Mouse (Mus musculus) ES-E14 (cell line): Measurements from ENCODE around the gene Adgrf1. TPM values are rescaled to one million over a fixed set of nuclear protein-coding genes. Genes with fewer than 3 reads are reported as not detected.

Experiments used
- DNase-seq: peaks from one replicate; pipeline ENCODE4 v3.0.0-alpha.2; 2013; ENCODE audit warnings: low read depth, low spot score
- H3K27ac ChIP-seq: 2 replicates; pipeline ENCODE4 v1.5.1; 2012; ENCODE audit warnings: low read depth, mild to moderate bottlenecking, low read length, moderate library complexity, mixed read lengths; ENCODE audit not compliant: poor library complexity, insufficient read depth, severe bottlenecking
- H3K36me3 ChIP-seq: 2 replicates; pipeline ENCODE4 v1.6.1; 2012; ENCODE audit warnings: mild to moderate bottlenecking, low read length, moderate library complexity, mixed read lengths; ENCODE audit not compliant: control insufficient read depth, poor library complexity, insufficient read depth, severe bottlenecking
- H3K4me1 ChIP-seq, 2 experiments: fragments of 150-350 bp in 1 of 2; sonication (generic) in 1 of 2; 2 replicates each; pipeline ENCODE4 v1.6.1; 2012; ENCODE audit warnings: low read length in 2 of 2, mild to moderate bottlenecking in 1 of 2, mixed read lengths in 1 of 2; ENCODE audit not compliant: control insufficient read depth in 2 of 2, insufficient read depth in 2 of 2, poor library complexity in 1 of 2
- H3K4me3 ChIP-seq, 2 experiments: fragments of 150-350 bp in 1 of 2; sonication (generic) in 1 of 2; 2 replicates each; pipeline ENCODE4 v1.5.1; 2012; ENCODE audit warnings: low read length in 2 of 2, low read depth in 1 of 2, mild to moderate bottlenecking in 1 of 2, mixed read lengths in 1 of 2; ENCODE audit not compliant: insufficient read depth in 1 of 2, poor library complexity in 1 of 2, severe bottlenecking in 1 of 2
- H3K9ac ChIP-seq: 2 replicates; pipeline ENCODE4 v1.6.1; 2012; ENCODE audit warnings: low read depth, mild to moderate bottlenecking, low read length, mixed read lengths; ENCODE audit not compliant: poor library complexity, insufficient read depth, severe bottlenecking
- H3K9me3 ChIP-seq: fragments of 150-350 bp; sonication (generic); 2 replicates; pipeline ENCODE4 v1.6.1; 2012; ENCODE audit warnings: low read depth, mild to moderate bottlenecking, low read length; ENCODE audit not compliant: control insufficient read depth, insufficient read depth
- CHD2 ChIP-seq: IDR thresholded peaks from 2 replicates; pipeline ENCODE4 v1.6.1; 2014; ENCODE audit warnings: mild to moderate bottlenecking, low read depth, low read length, inconsistent platforms
- HCFC1 ChIP-seq: IDR thresholded peaks from 2 replicates; pipeline ENCODE4 v1.6.1; 2012; ENCODE audit warnings: low read length, inconsistent platforms, borderline replicate concordance; ENCODE audit not compliant: insufficient read depth
- MAFK ChIP-seq: IDR thresholded peaks from 2 replicates; pipeline ENCODE4 v1.6.1; 2014; ENCODE audit warnings: mild to moderate bottlenecking, low read depth, low read length, inconsistent platforms; ENCODE audit not compliant: insufficient read depth
- ZC3H11A ChIP-seq: IDR thresholded peaks from 2 replicates; pipeline ENCODE4 v1.6.1; 2012; ENCODE audit warnings: low read depth, mild to moderate bottlenecking, inconsistent platforms, low read length, borderline replicate concordance
- ZNF384 ChIP-seq: IDR thresholded peaks from 2 replicates; pipeline ENCODE4 v1.6.1; 2012; ENCODE audit warnings: low read depth, low read length, inconsistent platforms
- in situ Hi-C, 2 experiments: fragments of 600-800 bp; cut with MboI; formaldehyde crosslinking; loops; one replicate each; pipeline ENCODE4 v1.15.1; 2025; ENCODE audit warnings: low sequenced_read_pairs in 2 of 2, inconsistent platforms in 1 of 2; ENCODE audit not compliant: unreplicated experiment in 2 of 2
- total RNA-seq: library from RNA; depleted of rRNA; stranded (reverse); fragments of 300-350 nt; gene quantifications from 2 replicates; pipeline ENCODE4 v1.2.3, GENCODE M21; 2012

The Adgrf1 gene
- total RNA-seq, 1 experiment = not detected

DNA sequence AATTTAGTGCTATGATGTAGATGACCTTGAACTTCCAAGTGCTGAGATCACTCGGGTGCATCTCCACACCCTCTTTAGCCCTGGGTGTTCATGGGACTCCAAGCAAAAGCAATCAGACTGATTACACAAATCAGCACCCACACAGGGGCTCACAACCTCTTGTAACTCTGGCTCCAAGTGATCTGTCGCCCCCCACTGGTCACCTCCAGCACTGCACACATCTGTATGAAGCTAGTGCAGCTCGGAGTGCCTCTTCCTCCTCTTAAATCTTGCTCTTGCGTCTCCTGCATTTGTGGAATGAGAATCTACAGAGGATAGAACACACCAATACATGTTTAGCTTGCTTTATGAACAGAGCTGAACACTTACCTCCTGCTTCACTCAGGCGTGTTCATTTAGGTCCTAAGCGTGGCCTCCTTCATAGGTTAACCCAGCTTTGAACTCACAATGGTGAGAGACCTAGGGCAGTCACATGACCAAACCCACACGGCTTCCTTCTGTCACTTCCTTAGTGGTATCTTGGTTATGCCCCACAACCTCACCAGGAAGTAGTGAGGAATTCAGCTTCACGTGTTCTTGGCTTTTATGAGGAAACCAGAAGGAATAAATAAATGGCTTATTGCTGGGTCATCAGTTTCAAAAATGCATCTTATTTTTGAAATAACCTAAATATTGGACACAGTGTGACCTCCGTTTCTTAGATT lies 2.9 kb upstream of the Adgrf1 start:
- H3K4me1 ChIP-seq = no peaks in the 10 kb centered on the region; a peak in 1 of 4 replicates
- peak; percentile 22 for DNase-seq
- H3K9me3 ChIP-seq = no peaks in the 10 kb centered on the region
- TF ChIP-seq ZC3H11A (no peak), CHD2 (no peak), HCFC1 (no peak), MAFK (0 out of 2 replicates have a peak, but pooled peaks have one; percentile 8), ZNF384 (no peak)
- no peaks in the 10 kb centered on the region for H3K36me3 ChIP-seq
- H3K27ac ChIP-seq = no peak overlapping the region
- no peak overlapping the region for H3K4me3 ChIP-seq
- in situ Hi-C loops = loop anchor here (5.0 to 25.0 kb wide), 4 partner anchors 188 to 345 kb away; no protein-coding TSS in a partner anchor
- no peak overlapping the region for H3K9ac ChIP-seq

DNA sequence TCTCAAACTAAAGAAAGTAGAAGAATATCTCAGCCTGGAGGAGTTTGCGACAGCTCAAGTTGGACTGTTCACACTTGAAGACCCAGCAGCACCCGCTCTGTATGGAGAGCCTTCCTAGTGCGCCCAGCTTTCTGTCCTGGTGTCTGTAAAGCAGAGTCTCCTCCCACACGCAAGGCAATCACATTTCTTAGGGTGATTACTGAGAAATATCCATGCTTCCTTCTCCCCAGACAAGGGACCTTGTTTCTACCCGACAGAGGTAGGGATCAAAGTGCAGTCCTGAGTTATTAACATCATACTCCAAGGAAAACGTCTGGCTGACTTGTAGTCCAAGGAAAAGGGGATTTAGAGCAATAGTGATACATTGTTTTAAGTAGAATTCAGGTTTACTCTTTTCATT lies 6.1 kb downstream of the Adgrf1 start:
- no peaks in the 10 kb centered on the region for H3K4me1 ChIP-seq
- no peaks in the 10 kb centered on the region for H3K36me3 ChIP-seq
- no peak overlapping the region for H3K9ac ChIP-seq
- TF ChIP-seq ZC3H11A = no peak
- TF ChIP-seq HCFC1 = no peak
- no peak for TF ChIP-seq CHD2
- TF ChIP-seq MAFK = no peak
- TF ChIP-seq ZNF384 = no peak
- H3K4me3 ChIP-seq = no peak overlapping the region
- DNase-seq = no peak
- no peaks in the 10 kb centered on the region for H3K9me3 ChIP-seq
- no peak overlapping the region for H3K27ac ChIP-seq
- in situ Hi-C loops = no loop called here

DNA sequence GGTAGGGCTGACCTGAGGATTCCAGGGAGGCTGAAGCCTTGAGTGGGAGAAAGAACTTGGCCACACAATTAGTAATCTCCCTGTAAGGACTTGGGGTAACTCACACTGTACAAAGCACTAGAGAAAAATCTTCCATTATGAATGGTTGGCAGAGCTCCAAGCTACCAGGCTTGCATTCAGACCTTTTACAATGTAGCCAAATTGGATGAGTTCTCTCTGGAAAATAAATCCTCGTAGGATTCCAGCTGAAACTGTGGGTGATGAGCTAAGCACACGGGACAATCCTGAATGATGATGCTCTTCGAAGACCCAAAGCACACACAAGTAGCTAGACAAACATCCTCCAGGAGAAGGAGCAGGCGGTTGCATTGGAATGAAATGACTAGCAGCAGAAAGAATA lies 7.1 kb downstream of the Adgrf1 start:
- H3K27ac ChIP-seq = no peak overlapping the region
- H3K9ac ChIP-seq = no peak overlapping the region
- TF ChIP-seq ZC3H11A (no peak), HCFC1 (no peak), ZNF384 (no peak), MAFK (no peak), CHD2 (no peak)
- H3K9me3 ChIP-seq = no peaks in the 10 kb centered on the region
- no peak for DNase-seq
- no peaks in the 10 kb centered on the region for H3K4me1 ChIP-seq
- H3K36me3 ChIP-seq = no peaks in the 10 kb centered on the region
- in situ Hi-C loops = no loop called here
- no peak overlapping the region for H3K4me3 ChIP-seq

DNA sequence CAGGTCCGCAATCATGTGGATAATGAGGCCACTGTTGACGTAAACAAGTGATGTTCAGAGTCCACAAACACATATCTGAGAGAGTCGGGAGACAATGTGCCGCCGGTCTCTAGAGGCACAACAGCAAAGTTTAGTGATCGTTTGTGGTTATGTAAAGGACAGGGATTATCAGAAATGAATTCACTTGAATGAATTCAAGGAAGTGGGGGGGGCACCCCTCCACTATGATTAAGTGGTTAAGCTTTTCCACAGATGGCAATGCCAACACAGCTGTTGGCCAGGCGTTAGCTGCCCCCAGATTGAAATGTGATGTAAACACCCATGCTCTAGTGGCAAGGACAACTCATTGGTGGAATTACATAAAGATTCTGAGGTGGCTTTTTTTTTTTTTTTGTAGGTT lies 9.5 kb downstream of the Adgrf1 start:
- no peak overlapping the region for H3K27ac ChIP-seq
- no peak for DNase-seq
- in situ Hi-C loops = no loop called here
- no peak overlapping the region for H3K9ac ChIP-seq
- no peaks in the 10 kb centered on the region for H3K4me1 ChIP-seq
- no peaks in the 10 kb centered on the region for H3K9me3 ChIP-seq
- TF ChIP-seq HCFC1 = no peak
- TF ChIP-seq ZC3H11A = no peak
- TF ChIP-seq CHD2 = no peak
- no peaks in the 10 kb centered on the region for H3K36me3 ChIP-seq
- no peak overlapping the region for H3K4me3 ChIP-seq

DNA sequence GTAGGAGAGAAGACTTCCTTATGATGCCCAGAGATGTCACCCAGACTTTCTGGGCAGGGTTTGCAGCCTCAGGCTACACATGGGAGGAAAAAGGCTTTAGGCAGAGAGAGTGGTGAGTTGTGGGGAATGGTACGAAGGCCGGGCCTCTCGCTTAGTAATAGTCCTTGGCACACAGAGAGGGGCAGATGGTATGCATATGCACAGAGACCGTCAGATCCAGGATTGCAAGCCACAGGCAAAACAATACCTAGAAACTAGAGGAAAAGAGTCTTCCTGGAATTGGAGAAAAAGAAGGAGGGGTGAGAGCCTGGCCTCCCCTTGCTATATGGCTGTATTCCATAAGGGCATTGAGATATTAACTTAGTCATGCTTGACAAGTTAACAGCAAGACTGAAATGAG lies 12.2 kb downstream of the Adgrf1 start:
- in situ Hi-C loops = no loop called here
- H3K9me3 ChIP-seq = no peaks in the 10 kb centered on the region
- no peak overlapping the region for H3K4me3 ChIP-seq
- TF ChIP-seq ZNF384 = no peak
- TF ChIP-seq MAFK = no peak
- no peak for TF ChIP-seq HCFC1
- no peak for DNase-seq
- no peak overlapping the region for H3K27ac ChIP-seq
- no peaks in the 10 kb centered on the region for H3K36me3 ChIP-seq
- H3K9ac ChIP-seq = no peak overlapping the region
- H3K4me1 ChIP-seq = no peaks in the 10 kb centered on the region
